Mouse (Mus musculus) heart, embryonic 13.5 days (tissue): ENCODE data around the gene Sh3gl3. TPM values are rescaled to one million over a fixed set of nuclear protein-coding genes. Genes with fewer than 3 reads are reported as not detected.

Experiments
- ATAC-seq: fragments of 200-750 bp; cut with Nextera tagmentation; 2 replicates; pipeline ENCODE4 v1.8.0; 2017; ENCODE audit warnings: moderate TSS enrichment; ENCODE audit not compliant: insufficient number of reproducible peaks, low FRiP score, low TSS enrichment; ENCODE audit errors: extremely low read depth
- H3K27ac ChIP-seq: fragments of 300-500 bp; sonication (generic); replicated peaks from 2 replicates; pipeline ENCODE4 v1.5.1; 2015; ENCODE audit warnings: moderate library complexity, mild to moderate bottlenecking, inconsistent platforms
- H3K27me3 ChIP-seq: fragments of 300-500 bp; sonication (generic); replicated peaks from 2 replicates; pipeline ENCODE4 v1.6.1; 2015; ENCODE audit warnings: mild to moderate bottlenecking, inconsistent platforms
- H3K36me3 ChIP-seq: fragments of 300-500 bp; sonication (generic); 2 replicates; pipeline ENCODE4 v1.6.1; 2015; ENCODE audit warnings: mild to moderate bottlenecking, inconsistent platforms
- H3K4me1 ChIP-seq: fragments of 300-500 bp; sonication (generic); 2 replicates; pipeline ENCODE4 v1.6.1; 2015; ENCODE audit warnings: inconsistent platforms
- H3K4me2 ChIP-seq: fragments of 300-500 bp; sonication (generic); 2 replicates; pipeline ENCODE4 v1.6.1; 2015; ENCODE audit warnings: inconsistent platforms, mild to moderate bottlenecking, moderate library complexity
- H3K4me3 ChIP-seq: fragments of 300-500 bp; sonication (generic); 2 replicates; pipeline ENCODE4 v1.5.1; 2015; ENCODE audit warnings: moderate library complexity, mild to moderate bottlenecking, inconsistent platforms
- H3K9ac ChIP-seq: fragments of 300-500 bp; sonication (generic); 2 replicates; pipeline ENCODE4 v1.6.1; 2015; ENCODE audit warnings: inconsistent platforms, mild to moderate bottlenecking, moderate library complexity
- H3K9me3 ChIP-seq: fragments of 300-500 bp; sonication (generic); 2 replicates; pipeline ENCODE4 v1.6.1; 2016; ENCODE audit warnings: inconsistent platforms
- WGBS: fragments of 180-500 bp; shearing (Covaris S2); methylation state at CpG from one replicate; pipeline ENCODE4 v1.1.7; 2015; ENCODE audit warnings: mixed read lengths; 5-methylcytosine and 5-hydroxymethylcytosine counted together
- polyA plus RNA-seq: library from polyadenylated mRNA; unstranded; fragments of >200 nt; fragmentation: Nextera tagmentation; extraction: Ambion mirVana; gene quantifications from 2 replicates; pipeline ENCODE4 v1.2.1, GENCODE M21; 2015

Gene Sh3gl3
- polyA plus RNA-seq, 1 experiment from 2014 or later = 5.4 TPM

DNA sequence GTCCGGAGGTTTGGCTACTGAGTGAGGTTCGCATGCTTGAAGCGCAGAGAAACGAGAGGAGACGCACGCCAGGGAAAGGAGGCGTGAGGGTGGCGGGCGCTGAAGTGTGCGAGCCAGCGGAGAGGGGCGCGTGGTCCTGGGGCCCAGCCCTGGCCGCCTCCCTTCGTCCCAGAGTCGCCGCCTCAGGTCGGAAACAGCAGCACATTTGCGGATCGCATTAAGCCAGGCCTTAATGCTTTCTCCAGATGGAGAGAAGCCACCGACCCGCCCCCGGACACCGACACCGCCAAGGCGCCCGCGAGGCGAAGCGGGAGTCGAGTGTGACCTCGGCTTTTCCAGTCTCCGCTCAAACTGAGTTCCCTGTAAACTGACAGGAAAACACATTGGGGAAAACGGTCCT, 162.5 kb downstream of the Sh3gl3 start:
- under 1% methylated on average over 34 of the region's 34 CpGs for WGBS
- Histone ChIP-seq H3K4me1 (peaks cover 12% of the 10 kb centered on the region), H3K4me2 (peak overlapping the region; percentile 93), H3K9me3 (no peaks in the 10 kb centered on the region), H3K4me3 (peak overlapping the region; percentile 66), H3K27ac (no peak overlapping the region), H3K27me3 (peaks cover 83% of the 10 kb centered on the region), H3K36me3 (no peaks in the 10 kb centered on the region), H3K9ac (peak overlapping the region; percentile 75)
- ATAC-seq = no peak

DNA sequence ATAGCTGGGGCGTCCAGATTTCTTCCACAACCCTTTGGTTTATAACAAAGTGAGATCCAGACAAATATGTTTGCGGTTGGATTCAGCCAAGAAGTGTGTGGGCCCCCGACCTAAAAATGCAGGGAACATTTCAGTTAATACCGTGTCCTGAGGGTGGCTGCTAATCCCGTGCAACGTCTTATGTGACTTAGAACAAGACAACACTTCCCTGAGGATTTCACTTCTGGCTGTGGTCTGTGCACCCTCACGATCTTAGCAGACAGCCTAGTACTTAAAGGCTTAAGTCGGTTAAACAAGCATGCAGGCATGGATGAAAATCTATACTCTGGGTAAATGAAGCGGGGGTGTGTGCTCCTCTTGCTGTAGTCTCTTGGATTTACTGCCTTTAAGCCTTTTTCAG, 164.5 kb downstream of the Sh3gl3 start:
- peaks cover 69% of the 10 kb centered on the region for H3K27me3 ChIP-seq
- no peak overlapping the region for H3K4me2 ChIP-seq
- H3K4me3 ChIP-seq = no peak overlapping the region
- no peaks in the 10 kb centered on the region for H3K9me3 ChIP-seq
- H3K36me3 ChIP-seq = no peaks in the 10 kb centered on the region
- no peak overlapping the region for H3K27ac ChIP-seq
- H3K4me1 ChIP-seq = peaks cover 16% of the 10 kb centered on the region
- ATAC-seq = no peak
- no peak overlapping the region for H3K9ac ChIP-seq
- whole genome bisulfite sequencing = 78% methylated on average over 9 of the region's 9 CpGs

DNA sequence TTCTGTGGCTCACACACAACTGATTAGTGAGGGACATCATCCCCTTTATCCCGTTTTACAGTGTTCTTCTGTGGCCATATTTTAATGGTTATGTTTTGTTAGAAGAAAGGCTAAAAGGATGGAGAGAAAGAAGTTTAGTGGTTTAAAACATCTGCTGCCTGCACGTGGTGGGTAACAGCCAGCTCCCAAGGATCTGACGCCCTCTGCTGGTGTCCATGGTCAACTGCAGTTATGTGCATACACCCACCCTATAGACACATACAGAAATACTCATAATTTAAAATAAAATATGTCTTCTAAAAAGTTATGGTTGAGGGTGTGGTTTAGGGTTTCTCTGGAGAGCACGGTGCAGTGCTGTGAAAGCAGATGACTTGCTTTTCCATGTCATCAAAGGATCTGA, 164.9 kb downstream of the Sh3gl3 start:
- no peak for ATAC-seq
- no peak overlapping the region for H3K4me3 ChIP-seq

DNA sequence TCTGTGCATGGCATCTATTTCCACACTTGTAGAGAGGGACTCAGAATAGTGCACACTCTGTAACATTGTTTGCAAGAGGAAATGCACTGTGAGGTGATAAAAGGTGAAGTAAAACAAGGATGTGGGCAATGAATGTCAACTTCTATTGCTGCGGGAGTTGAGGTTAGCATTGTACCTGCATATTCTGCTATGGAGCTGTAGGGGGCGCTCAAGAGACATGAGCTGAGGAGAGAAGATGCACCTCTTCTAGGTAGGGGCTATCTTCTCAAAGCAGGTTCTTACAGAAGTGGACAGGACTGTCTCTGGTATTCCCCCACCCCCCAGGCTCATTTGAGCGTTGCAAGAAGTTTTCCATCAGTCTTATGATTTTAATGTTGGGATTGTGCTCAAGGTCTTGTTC, 165.6 kb downstream of the Sh3gl3 start:
- peaks cover 58% of the 10 kb centered on the region for H3K27me3 ChIP-seq
- 40% methylated on average over 3 of the region's 3 CpGs for WGBS
- ATAC-seq = no peak

More for the DNA sequence above, 164.9 kb downstream of the Sh3gl3 start:
- WGBS = 63% methylated on average over 4 of the region's 4 CpGs
- Histone ChIP-seq H3K9ac (no peak overlapping the region), H3K4me1 (peaks cover 16% of the 10 kb centered on the region), H3K4me2 (no peak overlapping the region), H3K27ac (no peak overlapping the region), H3K9me3 (no peaks in the 10 kb centered on the region), H3K27me3 (peaks cover 65% of the 10 kb centered on the region), H3K36me3 (no peaks in the 10 kb centered on the region)

DNA sequence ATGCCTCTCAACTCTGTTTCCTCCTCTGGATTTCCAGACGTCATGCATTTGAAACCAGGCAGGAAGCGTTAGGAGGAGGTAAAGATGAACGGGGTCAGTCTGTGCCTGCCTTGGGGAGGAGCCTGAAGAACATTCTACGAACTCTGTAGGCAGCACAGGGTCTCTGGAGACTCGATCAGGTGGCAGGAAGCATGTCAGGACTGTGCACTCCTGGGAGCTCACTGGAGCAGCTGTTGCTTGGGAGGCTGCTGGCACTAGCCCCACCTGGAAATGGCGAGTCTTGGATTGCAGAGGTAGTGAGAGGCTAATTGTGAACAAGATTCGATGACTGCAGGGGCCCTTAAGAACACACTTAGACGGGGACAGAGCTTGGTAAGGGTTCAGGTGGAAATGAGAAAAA, 167.8 kb downstream of the Sh3gl3 start:
- peaks cover 35% of the 10 kb centered on the region for H3K27me3 ChIP-seq
- no peaks in the 10 kb centered on the region for H3K9me3 ChIP-seq
- no peak overlapping the region for H3K9ac ChIP-seq
- ATAC-seq = no peak
- 32% methylated on average over 8 of the region's 8 CpGs for WGBS
- H3K4me1 ChIP-seq = peaks cover 7% of the 10 kb centered on the region; the same call in 1 of the 2 replicates
- H3K27ac ChIP-seq = no peak overlapping the region
- no peak overlapping the region for H3K4me3 ChIP-seq
- H3K36me3 ChIP-seq = no peaks in the 10 kb centered on the region
- H3K4me2 ChIP-seq = no peak overlapping the region

More for the DNA sequence above, 165.6 kb downstream of the Sh3gl3 start:
- Histone ChIP-seq H3K9me3 (no peaks in the 10 kb centered on the region), H3K9ac (no peak overlapping the region), H3K36me3 (no peaks in the 10 kb centered on the region), H3K4me3 (no peak overlapping the region), H3K27ac (no peak overlapping the region), H3K4me2 (no peak overlapping the region), H3K4me1 (peaks cover 16% of the 10 kb centered on the region)

DNA sequence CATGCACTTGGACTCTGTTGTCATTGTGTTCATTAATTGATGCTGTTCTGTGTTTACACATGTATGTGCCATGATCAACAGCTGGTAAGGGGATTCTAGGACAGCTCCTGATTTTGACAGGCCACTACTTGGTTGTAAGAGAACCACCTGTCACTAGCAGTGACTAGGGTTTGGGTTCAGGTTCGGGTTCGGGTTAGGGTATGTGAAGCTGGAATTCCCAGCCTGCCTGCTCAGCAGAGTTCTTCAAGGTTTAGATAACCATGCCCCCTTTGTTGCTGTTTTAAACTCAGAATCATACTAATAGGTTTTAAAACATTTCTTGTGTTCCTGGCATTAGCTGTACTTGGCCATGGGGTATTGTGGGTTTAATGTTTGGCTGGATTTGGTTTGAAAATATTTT, 173.1 kb downstream of the Sh3gl3 start:
- 67% methylated on average over 2 of the region's 2 CpGs for WGBS
- no peak for ATAC-seq

DNA sequence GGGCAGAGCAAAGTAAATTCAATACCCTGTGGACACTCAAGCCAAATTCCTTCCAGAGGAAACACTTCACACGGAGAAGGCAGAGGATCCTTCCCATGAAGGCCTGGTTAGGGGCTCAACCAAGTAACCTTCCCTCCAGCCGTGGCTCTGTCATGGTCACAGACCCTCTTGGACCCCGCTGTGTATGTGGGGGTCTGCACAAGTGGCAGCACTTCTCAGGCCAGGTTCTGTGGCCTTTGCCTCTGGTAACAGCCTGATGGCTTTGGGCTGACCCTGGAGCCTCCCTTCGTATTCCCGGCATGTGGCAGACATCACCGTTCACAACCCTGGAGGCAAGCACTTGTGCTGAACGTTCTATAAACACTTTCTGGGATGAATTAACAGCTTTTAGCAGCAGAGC, 176.2 kb downstream of the Sh3gl3 start:
- ATAC-seq = no peak
- WGBS = 63% methylated on average over 7 of the region's 7 CpGs
- H3K9me3 ChIP-seq = no peaks in the 10 kb centered on the region

More for the DNA sequence above, 173.1 kb downstream of the Sh3gl3 start:
- Histone ChIP-seq H3K4me1 (no peaks in the 10 kb centered on the region), H3K4me2 (no peak overlapping the region), H3K27me3 (no peaks in the 10 kb centered on the region; the same call in 1 of the 2 replicates), H3K36me3 (no peaks in the 10 kb centered on the region), H3K27ac (no peak overlapping the region), H3K4me3 (no peak overlapping the region), H3K9ac (no peak overlapping the region), H3K9me3 (no peaks in the 10 kb centered on the region)

DNA sequence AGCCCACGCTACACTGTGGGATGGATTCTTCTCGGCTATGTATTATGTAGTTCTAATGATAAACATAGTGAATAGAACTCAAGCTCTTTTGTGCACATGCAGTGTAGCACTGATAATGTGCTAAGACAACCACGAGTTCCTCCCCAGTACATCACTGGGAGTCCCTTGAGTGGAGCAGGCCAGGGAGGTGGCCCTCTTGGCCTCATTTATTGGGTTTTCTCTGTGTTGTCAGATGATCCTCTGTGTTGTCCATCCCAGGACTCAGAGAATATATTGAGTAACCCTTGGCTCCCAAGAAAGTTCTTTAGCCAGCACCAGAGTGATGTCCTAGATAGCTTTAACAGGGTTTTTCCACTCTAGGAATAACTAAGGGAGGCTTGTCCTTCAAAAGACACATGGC, 176.8 kb downstream of the Sh3gl3 start:
- Histone ChIP-seq H3K27me3 (no peaks in the 10 kb centered on the region), H3K4me1 (no peaks in the 10 kb centered on the region), H3K9me3 (no peaks in the 10 kb centered on the region), H3K36me3 (no peaks in the 10 kb centered on the region), H3K27ac (no peak overlapping the region), H3K9ac (no peak overlapping the region), H3K4me2 (no peak overlapping the region), H3K4me3 (no peak overlapping the region)
- no peak for ATAC-seq
- 71% methylated on average over 3 of the region's 3 CpGs for WGBS

More for the DNA sequence above, 176.2 kb downstream of the Sh3gl3 start:
- Histone ChIP-seq H3K27ac (no peak overlapping the region), H3K9ac (no peak overlapping the region), H3K4me2 (no peak overlapping the region), H3K4me3 (no peak overlapping the region), H3K27me3 (no peaks in the 10 kb centered on the region), H3K36me3 (no peaks in the 10 kb centered on the region), H3K4me1 (no peaks in the 10 kb centered on the region)

Other genes starting within 250 kb of the Sh3gl3 start
- gene Hdgfl3, start 239.4 kb upstream of the Sh3gl3 start, polyA plus RNA-seq = 10.0 TPM in 2 replicates
- gene Bnc1, start 181.5 kb upstream of the Sh3gl3 start, polyA plus RNA-seq = 4.8 and 6.3 TPM in 2 replicates
- gene Adamtsl3, start 161.9 kb downstream of the Sh3gl3 start, polyA plus RNA-seq = 0.83 and 1.2 TPM in 2 replicates